Mouse (Mus musculus) G1E-ER4 (cell line): ENCODE measurements around the gene Dytn. TPM values are rescaled to one million over a fixed set of nuclear protein-coding genes. Genes with fewer than 3 reads are reported as not detected.

Source experiments
- GATA1 ChIP-seq: IDR thresholded peaks from one replicate; pipeline ENCODE4 v1.8.0; 2012; ENCODE audit warnings: low read length, inconsistent platforms
- polyA plus RNA-seq: library from polyadenylated mRNA; stranded (reverse); fragments of >175 nt; gene quantifications from 2 replicates; pipeline ENCODE4 v1.2.3, GENCODE M21; 2012

Dytn gene
- polyA plus RNA-seq: not detected in 2 replicates

- no peak for TF ChIP-seq GATA1
These were observed at the start of gene Dytn for GRCm38 (mm10) chr1:63686827-63687226. Gene Dytn (minus strand): TSS chr1:63686927.

- TF ChIP-seq GATA1: no peak
These were observed 43.6 kb upstream of the Dytn start, which contains the start of the genes Mdh1b and Fastkd2 for GRCm38 (mm10) chr1:63730240-63730771. Gene Mdh1b (minus strand): TSS chr1:63730318. Gene Fastkd2 (plus strand): TSS chr1:63730614.

GRCm38 (mm10) chr1:63729796-63730195, 43.1 kb upstream of the Dytn start:
- TF ChIP-seq GATA1: no peak

- TF ChIP-seq GATA1: no peak
These were observed 33.4 kb upstream of the Dytn start for GRCm38 (mm10) chr1:63720161-63720560.

GRCm38 (mm10) chr1:63708876-63709275, 22.1 kb upstream of the Dytn start:
- no peak for TF ChIP-seq GATA1

GRCm38 (mm10) chr1:63705733-63706132, 19.0 kb upstream of the Dytn start:
- no peak for TF ChIP-seq GATA1

GRCm38 (mm10) chr1:63696861-63697260, 10.1 kb upstream of the Dytn start:
- no peak for TF ChIP-seq GATA1

- TF ChIP-seq GATA1: no peak
These were observed 10.8 kb downstream of the Dytn start for GRCm38 (mm10) chr1:63675975-63676374.

GRCm38 (mm10) chr1:63668852-63669160, 17.9 kb downstream of the Dytn start:
- TF ChIP-seq GATA1: no peak

- no peak for TF ChIP-seq GATA1
These were observed 18.5 kb downstream of the Dytn start for GRCm38 (mm10) chr1:63667949-63668851.

- TF ChIP-seq GATA1: no peak
These were observed 19.4 kb downstream of the Dytn start for GRCm38 (mm10) chr1:63667201-63667948.

GRCm38 (mm10) chr1:63666089-63666488, 20.6 kb downstream of the Dytn start:
- no peak for TF ChIP-seq GATA1

GRCm38 (mm10) chr1:63659591-63659990, 27.1 kb downstream of the Dytn start:
- no peak for TF ChIP-seq GATA1

- no peak for TF ChIP-seq GATA1
These were observed 28.7 kb downstream of the Dytn start for GRCm38 (mm10) chr1:63658016-63658415.

- no peak for TF ChIP-seq GATA1
These were observed 46.8 kb downstream of the Dytn start for GRCm38 (mm10) chr1:63639921-63640320.

- no peak for TF ChIP-seq GATA1
These were observed 58.5 kb downstream of the Dytn start for GRCm38 (mm10) chr1:63628211-63628610.
